Mouse (Mus musculus) CD8-positive naive resting alpha-beta T cell, adult 2 months (primary cell): ENCODE data around the gene C2cd5.

Experiments used
- DNase-seq, 2 experiments: peaks; one replicate each; pipeline ENCODE4 v3.0.0; 2022; ENCODE audit warnings: low read depth in 2 of 2, low spot score in 2 of 2

Gene C2cd5

DNA sequence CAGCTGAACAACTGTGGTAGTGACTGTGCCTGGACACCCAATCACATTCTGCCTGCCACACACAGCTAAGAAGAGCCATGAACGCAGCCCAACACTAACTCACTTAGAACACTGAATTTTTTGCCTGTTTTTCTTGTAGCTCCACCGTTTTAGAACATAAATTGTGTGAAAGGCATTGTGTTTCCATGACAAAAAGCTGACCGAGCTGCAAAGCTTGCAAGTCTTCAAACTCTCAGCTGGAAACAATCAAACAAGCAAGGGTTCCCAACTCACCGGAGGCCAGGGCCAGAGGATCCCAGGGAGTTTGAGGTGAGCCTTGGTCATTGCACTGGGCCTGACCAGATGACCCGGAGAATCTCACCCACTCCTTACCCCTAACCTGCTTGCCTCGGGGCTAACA, 16.8 kb upstream of the C2cd5 start:
- DNase-seq, result no peak

DNA sequence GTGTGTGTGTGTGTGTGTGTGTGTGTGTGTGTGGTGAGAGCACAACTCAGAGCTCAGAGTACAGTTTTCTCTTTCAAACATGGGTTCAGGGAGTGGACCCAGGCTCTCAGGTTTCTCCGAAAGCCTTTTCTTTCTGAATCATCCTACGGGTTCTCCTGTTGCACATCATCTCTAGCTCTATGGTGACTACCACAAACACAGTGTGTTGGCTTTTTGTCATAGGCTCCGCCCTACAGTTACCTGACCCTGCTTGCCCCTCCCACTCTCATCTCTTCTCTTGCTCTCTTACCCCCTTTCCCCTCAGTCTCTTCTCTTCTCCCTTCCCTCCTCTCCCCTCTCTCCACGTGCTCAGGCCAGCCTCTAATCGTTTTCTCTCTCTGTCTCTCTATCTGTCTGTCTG, 15.6 kb upstream of the C2cd5 start:
- DNase-seq, result peak in 1 of 2 experiments; percentile 43

GRCm38 (mm10) chr6:143115011-143115445, 15.1 kb upstream of the C2cd5 start:
- peak; percentile 74 to 77 for DNase-seq

- peak; percentile 71 to 76 for DNase-seq
Measured at GRCm38 (mm10) chr6:143114556-143114955, 14.6 kb upstream of the C2cd5 start.

GRCm38 (mm10) chr6:143110371-143110770, 10.4 kb upstream of the C2cd5 start:
- DNase-seq, result no peak

GRCm38 (mm10) chr6:143109622-143110218, 9.8 kb upstream of the C2cd5 start:
- no peak for DNase-seq

- no peak for DNase-seq
Measured at GRCm38 (mm10) chr6:143108031-143108430, 8.1 kb upstream of the C2cd5 start.

DNA sequence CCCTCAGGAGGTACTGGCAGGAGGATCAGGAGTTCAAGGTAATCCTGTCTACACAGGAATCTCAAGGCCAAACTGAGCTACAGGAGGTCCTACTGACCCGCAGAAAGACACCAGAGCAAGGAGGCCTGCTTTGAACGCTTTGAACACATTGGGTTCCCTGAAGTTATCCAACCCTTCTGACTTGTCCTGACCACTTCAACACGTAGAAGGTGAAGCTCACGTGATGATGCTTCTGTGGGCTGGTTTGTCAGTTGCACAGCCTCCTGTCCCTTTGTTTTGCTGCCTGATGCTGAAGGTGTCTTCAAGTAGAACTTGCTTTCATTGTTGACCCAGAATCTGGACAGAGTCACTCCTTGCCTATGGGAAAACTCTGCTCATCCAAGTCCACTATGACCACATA, 7.7 kb upstream of the C2cd5 start:
- no peak for DNase-seq

GRCm38 (mm10) chr6:143105766-143106165, 5.8 kb upstream of the C2cd5 start:
- no peak for DNase-seq

GRCm38 (mm10) chr6:143103981-143104680, 4.2 kb upstream of the C2cd5 start:
- no peak for DNase-seq

DNA sequence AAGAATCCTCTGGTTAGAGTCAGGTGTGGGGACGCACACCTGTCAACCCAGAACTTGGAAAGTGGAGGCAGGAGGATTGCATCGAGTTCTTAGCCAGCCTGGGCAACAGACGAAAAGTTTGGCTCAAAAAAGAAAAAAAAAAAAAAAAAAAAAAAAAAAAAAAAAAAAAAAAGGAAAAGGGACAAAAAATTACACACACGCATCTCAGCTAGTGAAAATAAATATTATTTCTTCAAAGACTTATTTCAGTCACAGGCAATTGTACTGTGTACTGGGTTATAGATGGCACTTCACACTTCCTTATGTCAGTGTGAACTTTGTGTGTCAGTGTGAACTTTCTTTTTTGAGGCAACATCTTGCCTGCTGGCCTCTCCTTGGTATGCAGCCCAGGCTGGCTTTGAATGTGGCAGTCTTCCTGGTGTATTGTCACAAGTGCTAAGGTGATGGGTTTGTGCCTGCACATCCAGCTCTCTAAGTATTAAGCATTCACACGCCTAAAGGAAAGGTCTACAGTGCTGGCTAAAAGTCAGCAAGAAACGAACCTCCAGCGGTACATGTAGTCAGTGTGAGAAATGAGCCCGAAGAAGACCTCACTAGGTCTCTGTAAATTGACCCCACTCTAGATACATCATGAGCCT, 656 bp upstream of the C2cd5 start:
- no peak for DNase-seq

DNA sequence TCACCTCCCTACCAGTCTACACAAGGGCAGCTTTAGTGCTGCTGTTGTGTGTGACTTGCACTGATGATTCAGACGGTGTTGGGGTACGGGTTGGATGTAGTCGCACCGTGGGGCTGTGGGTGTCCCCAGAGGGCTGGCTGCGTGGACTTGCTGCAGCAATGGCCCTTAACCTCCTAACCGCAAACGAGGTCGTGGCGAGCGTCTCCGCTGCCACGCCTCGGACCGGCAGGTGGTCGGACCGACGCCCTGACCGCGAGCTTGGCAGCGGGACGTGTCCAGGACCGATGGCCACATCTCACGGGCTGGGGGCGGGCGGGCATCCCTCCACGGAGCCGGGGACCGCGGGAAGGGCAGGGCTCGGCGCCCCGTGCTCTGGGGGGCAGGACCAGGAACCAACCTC, 660 bp downstream of the C2cd5 start:
- DNase-seq, result peak; percentile 33 to 39

- DNase-seq, result no peak
Measured at GRCm38 (mm10) chr6:143095126-143095525, 4.8 kb downstream of the C2cd5 start.

- DNase-seq, result no peak
Measured at GRCm38 (mm10) chr6:143092856-143093255, 7.1 kb downstream of the C2cd5 start.

DNA sequence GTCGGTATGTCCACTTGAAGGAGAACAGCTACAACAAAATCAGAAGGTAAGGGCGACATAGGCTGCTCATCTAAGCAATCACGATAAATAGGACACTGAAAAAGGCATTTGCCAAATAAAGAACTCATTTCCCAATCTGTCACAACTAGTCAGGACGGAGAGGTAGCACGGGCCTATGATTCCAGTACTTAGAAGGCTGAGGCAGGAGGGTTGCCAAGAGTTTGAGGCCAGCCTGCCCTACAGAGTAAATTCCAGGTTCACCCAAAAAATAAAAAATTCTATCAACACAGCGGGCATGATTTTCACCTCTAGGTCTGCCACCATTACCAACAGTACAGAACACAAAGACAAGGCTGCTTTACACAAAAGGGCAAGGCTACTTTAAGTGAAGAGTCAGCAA, 8.9 kb downstream of the C2cd5 start:
- DNase-seq, result no peak

- DNase-seq, result no peak
Measured at GRCm38 (mm10) chr6:143087332-143087731, 12.6 kb downstream of the C2cd5 start.

DNA sequence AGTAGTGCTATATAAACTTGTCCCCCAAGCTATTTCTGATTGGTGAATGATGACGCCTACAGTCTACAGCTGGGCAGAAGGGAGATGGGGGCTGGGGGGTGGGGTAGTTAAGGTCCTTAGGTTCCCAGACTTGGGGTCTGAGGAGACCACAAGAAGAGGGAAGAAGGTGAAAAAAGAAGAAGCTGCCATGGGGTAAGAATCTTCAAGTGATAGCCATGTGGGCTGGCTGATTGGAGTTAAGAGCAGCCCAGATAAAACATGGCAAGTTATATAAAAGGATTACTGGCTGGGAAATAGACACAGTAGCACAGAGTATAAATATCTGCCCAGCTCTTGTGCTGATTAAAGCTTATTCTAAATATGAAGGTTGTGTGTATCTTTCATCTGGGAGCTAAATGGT, 14.0 kb downstream of the C2cd5 start:
- DNase-seq, result no peak

DNA sequence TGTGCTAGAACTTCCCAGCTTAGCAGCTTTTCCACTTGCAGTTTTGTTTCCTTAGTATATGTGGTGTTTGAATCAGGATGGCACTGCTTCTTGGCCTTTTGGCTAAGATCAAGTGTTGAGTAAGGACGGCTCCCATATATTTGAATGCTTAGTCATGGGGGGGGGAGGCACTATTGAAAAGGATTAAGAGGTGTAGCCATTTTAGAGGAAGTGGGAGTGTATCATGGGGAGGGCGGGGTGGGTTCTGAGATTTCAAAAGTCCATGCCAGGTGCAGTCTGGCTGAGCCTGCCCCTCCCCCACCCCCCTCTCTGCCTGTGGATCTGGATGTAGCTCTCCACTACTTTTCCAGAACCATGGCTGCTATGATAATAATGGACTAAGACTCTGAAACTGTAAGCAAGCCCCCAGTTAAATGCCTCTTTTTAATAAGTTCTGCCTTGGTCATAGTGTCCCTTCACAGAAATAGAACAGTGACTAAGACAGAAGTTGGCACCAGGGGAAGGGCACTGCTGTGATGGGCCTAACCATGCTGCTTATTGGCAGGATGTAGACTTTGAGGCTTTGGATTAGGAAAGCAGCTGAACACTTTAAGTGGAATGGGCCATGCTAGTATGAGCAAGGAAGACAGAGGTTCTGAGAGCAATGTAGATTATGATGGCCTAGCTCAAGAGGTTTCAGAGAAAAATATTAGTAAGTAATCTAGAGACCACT, 15.5 kb downstream of the C2cd5 start:
- no peak for DNase-seq

DNA sequence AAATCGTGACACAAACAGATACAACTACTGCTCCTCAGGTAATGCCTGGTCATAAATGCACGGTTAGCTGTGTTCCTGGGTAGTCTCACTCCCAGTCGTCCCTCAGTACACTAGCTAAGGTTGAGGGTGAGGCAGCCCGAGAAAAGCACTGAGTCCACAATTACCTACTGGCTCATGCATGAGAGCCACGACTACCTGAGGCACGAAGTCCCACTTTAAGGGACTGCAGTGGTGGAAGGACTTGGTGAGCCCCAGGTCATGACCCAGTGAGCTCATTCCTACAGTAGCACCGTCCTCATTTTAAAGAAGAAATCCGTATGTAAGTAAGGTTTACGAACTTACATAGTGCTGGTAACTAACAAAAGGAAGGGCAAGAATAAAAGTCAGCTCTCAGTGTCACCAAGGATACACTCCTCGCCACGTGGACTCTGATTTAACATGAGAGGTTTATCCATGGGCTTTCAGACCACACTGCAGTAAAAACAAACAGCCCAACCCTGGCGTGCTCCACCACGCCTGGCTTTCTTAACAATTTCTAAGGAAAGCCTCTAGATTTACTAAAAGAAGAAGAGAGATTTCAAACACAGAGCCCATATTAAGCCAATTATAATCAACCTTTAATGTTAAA, 18.3 kb downstream of the C2cd5 start:
- no peak for DNase-seq

DNA sequence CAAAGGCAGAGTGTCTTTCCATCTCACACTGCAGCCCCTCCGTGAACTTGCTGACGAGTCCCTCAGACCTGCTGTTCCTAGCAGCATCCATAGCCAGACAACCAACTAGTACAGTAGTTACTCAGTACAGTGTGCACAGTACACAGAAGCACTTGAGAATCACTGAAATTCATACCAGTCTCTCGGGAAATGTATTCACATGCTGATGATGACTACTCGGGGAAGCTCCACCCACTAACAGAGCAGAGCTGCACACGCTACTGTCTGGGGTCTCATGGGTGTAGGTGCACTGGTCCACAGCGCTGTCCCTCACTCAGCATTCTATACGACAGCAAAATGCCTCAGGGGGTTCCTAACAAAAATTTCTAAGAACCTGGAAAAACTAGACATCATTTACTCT, 19.2 kb downstream of the C2cd5 start:
- no peak for DNase-seq

- DNase-seq, result no peak
Measured at GRCm38 (mm10) chr6:143079126-143079525, 20.8 kb downstream of the C2cd5 start.
